Mouse (Mus musculus) c-Kit-positive CD71-positive TER-119-positive erythroid progenitor cells, embryonic 14.5 days (primary cell): ENCODE measurements at regions not wholly inside any gene's neighbourhood (a gene's known extent, or its start where the extent isn't known, plus 50 kb on each side); places are given as distances from the start of the nearest gene placed in this dataset.
"Not testable (repeated sequence)": the region's sequence is repeated elsewhere in the genome, so short reads cannot be mapped to it uniquely, and the experiment has no call there.

Source experiments
- DNase-seq: peaks from one replicate; pipeline ENCODE4 v3.0.0-alpha.2; 2013; ENCODE audit warnings: low spot score

DNA sequence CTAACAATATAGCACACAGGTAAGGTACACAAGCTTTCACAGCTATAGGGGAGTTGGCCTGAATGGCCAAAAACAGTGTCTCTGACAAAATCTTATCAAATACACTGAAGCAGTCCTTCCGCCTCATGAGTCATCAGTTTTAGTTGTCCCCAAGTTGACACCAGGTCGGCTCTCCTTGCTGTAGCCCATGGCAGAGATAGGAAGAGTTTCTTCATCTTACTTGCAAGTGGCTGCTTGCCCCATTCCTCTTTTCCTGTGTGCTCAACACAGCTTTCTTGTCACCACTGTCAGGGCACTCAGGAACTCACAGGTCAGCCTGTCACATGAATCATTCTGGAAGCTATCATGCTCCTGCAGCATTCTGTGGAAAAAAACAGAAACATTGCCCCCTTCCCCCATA lies 77.1 kb downstream of the Olfr721-ps1 start:
- not testable (repeated sequence) for DNase-seq

- no peak for DNase-seq
These were observed 80.7 kb downstream of the Olfr721-ps1 start for GRCm38 (mm10) chr14:14481840-14482239.

DNA sequence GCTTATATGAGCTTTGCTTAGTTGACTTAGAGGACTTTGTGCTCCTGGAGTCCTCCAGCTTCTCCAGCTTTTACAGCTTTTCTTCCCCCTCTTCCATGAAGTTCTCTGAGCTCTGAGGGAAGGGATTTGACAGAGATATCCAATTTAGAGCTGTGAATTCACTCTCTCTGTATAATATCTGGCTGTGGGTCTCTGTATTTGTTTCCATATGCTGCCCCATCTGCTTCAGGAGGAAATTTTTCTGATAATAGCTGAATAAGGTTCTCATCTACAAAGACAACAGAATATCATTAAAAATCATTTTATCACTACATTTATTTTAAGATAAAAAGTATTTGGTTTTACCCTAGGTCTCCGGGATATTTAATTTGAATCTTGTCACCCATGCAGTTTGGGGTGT lies 85.3 kb downstream of the Olfr721-ps1 start:
- no peak for DNase-seq

- no peak for DNase-seq
These were observed 89.4 kb downstream of the Olfr721-ps1 start for GRCm38 (mm10) chr14:14490501-14490900.

GRCm38 (mm10) chr14:14492041-14492440 lies 90.9 kb downstream of the Olfr721-ps1 start:
- no peak for DNase-seq

- DNase-seq, result no peak
These were observed 110.8 kb downstream of the Olfr721-ps1 start for GRCm38 (mm10) chr14:14511927-14512326.

GRCm38 (mm10) chr14:14513056-14513455 lies 112.0 kb downstream of the Olfr721-ps1 start:
- DNase-seq, result no peak

DNA sequence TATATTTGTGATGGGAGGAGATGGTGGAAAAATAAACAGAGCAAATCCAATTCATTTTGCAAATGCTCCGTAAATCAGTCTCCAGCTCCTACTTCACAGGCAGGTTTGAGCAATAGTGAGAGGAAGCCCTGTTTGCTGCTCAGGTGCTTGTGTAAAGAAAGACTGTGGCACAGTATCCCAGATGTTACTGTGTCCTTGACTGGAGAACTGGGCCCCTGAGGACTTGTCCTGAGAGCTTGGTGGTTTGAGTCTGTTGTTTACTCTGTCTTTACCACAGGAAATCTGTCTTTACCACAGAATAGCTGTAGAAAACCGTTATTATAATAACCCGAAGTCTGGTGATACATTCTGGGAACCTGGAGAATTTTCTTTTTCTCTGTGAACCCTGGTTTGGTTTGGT lies 112.4 kb downstream of the Olfr721-ps1 start:
- DNase-seq, result no peak

DNA sequence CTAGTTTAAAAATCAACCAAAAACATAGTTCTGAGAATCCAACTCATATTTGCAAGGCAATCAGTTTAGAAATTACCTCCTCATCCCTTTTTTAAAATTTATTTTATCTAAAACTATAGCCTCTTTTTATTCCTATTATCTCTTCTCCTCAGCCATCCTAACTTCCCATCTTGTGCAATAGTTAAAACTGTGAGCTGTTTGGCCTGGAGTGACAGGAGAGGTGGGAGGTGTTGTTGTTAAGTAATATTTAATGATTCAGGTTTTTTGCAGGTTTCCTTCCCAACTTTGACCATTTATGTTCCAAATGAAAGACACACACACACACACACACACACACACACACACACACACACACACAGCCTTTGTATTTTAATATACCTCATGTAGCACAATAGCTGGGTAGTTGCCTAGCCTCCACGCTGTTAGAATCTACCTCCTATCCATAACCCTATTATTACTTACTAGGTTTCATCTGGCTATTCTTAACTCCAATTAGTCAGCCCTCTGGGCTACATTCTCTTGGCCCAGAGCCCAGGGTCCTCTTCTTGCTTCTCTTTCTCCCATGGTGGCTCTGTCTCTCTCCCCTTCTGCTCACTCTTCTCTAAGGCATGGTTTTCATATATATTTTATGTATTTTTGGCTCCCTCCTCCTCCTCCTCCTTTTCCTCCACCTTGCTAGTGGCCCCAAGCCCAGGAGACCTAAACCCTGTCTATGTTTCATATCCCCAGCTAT lies 113.5 kb downstream of the Olfr721-ps1 start:
- DNase-seq, result no peak

DNA sequence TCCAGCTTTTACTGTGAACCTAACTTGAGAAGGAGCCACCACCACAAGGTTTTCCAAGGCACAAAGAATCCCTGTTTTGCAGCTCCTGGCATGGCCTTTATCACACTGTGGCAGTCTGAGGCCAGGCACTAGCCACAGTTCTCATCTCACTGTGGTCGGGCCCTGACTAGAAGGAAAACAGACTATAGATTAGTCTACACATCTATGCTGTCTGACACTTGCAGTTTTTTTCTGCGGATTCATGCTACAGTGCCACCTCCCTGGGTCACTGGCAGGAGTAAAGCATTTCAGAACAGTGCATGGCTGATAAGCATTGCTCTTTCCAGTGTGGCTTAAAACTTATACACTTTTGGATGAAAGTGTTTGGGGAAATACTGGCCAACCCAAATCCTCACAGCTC lies 114.3 kb downstream of the Olfr721-ps1 start:
- DNase-seq, result no peak

- no peak for DNase-seq
These were observed 114.8 kb downstream of the Olfr721-ps1 start for GRCm38 (mm10) chr14:14515918-14516317.

- DNase-seq, result no peak
These were observed 116.9 kb downstream of the Olfr721-ps1 start for GRCm38 (mm10) chr14:14518027-14518426.

DNA sequence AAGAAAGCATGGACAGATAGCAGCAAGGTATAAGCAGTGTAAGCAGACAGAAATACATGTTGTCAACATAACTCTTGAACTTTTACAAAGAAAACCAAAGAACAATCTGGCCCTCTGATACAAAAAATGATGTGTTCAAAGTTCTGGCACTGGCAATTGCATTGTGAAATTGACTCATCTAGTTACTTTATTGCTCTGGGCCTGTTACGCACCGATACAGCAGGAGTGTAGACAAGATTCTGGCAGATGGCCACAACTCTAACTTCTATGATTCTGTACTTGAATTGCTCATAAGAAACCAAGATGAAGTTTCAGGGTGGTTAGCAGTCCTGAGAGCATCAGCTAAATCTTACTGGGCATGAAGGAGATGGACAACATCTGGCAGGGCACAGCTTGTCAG lies 117.7 kb downstream of the Olfr721-ps1 start:
- DNase-seq, result no peak

DNA sequence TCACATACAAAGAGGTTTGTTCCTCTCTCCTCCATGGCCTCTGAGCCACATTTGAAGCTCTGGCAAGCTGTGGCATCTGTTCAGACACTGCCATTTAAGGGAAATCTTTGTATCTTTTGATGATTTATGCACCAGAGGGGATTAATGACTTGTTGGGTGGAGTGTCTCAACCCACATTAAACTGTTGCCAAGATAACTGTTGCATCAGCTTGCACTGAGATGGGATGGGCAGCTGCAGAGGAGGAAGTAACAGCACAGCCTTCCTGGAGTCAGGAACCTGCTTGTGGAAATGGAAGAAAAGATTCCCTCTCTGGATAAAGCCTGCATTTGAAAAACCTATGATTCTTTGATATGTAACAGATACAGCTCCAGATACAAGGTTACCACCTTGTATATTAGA lies 119.1 kb downstream of the Olfr721-ps1 start:
- DNase-seq, result no peak

GRCm38 (mm10) chr14:14521331-14521730 lies 120.2 kb downstream of the Olfr721-ps1 start:
- DNase-seq, result not testable (repeated sequence)

DNA sequence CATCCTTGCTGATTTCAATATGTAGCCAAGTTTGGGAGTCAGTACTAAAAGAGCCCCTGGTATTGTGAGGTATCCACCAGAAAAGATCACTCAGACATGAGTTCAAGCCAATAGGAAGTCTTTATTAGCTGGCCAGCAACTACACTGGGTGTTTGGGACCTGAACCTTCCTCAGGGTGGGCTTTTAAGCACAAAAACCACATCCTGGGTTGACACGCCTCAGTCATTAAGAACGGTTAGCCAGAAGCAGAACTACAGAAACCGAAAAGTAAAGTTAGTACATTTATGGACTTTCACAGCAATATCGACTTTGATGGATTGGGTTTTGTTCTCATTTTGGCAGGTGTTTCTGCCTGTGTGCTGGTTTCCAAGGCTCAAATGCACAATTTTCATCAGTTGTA lies 124.1 kb downstream of the Olfr721-ps1 start:
- DNase-seq, result no peak

DNA sequence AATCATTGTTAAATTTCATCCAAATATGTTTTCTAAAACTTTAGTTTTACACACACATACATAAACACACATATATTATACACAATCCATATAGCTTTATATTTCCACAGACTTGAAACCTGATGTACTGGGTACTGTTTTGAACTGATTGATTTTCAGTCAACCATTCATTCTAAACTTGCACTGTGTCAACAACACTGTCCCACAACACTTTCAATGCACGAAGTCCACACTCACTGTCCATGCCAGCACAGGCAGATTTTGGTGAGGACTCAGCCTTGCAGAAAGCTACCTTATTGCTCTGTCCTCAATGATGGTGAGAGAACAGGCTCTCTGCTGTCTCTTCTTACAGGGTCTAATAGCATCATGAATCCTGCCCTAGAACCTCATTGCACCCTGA lies 127.3 kb downstream of the Olfr721-ps1 start:
- DNase-seq, result no peak

DNA sequence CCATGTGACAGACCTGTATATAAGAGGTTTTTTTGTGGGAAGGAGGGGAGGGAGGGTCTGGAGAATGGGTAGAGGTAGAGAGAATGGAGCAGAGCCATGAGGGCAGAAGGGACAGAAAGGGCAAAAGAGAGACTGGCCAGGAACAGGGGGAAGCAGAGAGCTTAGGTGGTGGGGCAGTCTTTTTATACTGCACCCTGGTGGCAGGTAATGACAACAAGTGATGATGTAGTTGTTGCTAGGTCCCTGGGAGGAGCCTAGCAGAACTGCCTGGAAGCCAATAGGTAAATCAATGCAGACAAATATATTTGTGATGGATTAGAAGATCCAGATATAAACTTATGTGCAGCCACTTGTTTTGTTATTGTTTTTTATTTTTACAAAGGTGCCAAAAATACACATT lies 140.1 kb downstream of the Olfr721-ps1 start:
- no peak for DNase-seq

DNA sequence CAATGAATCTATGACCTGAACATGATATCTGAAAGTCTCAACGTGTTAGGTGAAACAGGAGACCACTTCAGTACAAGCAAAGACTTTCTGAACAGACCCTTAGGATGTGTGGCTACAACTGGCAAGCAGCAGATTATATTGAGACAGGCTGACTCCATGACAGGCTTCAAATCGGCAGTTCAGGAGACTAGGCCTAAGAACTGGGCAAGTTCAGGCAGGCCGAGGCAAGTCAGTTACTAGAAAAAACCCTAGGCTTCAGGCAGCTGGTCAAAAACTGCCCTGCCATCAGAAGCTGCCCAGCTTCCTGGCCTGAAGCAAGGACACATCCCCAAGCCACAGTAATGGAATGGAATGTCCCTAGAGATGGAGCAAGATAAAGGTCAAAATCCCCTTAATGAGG lies 140.6 kb downstream of the Olfr721-ps1 start:
- DNase-seq, result no peak

DNA sequence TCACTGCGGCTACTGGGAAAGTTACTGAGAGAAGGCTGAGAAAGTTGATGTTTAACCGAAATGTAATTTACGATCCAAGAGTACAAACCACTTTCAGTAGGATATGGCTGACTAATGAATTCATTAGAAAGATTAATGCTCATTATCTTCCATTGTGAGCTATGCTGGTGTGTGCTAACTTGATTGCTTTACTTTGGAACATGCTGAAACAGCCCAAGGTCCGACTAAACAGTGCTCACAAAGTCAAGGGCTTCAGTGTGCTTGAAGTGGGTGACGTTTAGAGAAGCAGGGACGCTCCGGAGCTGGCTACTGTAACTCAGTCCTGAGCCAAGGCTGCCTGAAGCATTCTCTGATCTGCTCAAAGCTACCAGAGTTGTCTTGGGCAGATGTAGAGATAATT lies 143.1 kb downstream of the Olfr721-ps1 start:
- no peak for DNase-seq

DNA sequence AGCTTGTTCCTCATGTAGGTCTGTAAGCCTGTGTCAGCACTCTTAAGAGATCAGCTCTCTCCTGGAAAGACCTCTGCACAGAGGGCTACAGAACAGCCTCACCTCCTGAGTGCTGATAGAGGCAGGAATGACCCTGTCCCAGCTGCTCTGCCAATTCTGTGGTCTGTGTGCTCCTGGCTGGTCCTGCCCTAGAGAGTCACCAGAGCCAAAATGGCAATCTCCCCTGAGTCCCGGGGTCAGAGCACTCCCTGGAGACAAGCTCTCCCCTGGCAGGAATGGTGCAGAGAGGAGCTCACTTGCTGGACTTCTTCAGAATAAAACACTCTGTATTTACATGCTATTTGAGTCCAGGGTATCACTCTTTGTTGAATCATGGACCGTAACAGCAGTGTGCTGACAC lies 149.9 kb upstream of the Slc4a7 start:
- DNase-seq, result no peak

DNA sequence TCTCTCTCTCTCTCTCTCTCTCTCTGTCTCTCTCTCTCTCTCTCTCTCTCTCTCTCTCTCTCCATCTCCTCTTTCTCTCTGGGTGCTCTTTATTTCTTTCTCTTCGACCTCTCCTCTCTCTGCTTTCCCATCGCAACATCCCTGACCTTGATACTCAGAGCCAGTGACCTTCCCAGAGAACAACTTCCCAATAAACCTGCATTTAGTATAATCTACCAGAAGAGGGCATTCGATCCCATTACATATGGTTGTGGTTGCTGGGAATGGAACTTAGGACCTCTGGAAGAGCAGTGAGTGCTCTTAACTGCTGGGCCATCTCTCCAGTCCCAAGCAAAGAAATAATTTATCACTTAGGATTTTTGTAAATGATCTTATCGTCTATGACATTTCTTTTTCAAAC lies 127.2 kb upstream of the Slc4a7 start:
- no peak for DNase-seq

DNA sequence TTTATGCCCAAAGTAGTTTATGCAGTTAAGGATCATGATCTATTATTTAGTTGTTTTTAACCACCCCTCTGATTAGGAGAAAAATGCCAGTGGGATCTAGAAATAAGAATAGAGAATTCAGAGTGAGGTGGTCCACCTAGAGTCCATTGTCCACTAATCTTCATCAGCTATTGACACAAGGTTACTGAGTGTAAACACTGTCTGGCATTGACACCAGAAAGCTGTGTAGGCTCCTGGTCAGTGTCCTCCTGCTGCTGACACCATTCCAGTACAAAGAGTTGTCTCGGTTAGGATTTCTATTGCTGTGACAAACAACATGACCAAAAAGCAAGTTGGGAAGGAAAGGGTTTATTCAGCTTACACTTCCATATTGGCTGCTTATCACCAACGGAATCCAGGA lies 110.1 kb upstream of the Slc4a7 start:
- DNase-seq, result no peak

DNA sequence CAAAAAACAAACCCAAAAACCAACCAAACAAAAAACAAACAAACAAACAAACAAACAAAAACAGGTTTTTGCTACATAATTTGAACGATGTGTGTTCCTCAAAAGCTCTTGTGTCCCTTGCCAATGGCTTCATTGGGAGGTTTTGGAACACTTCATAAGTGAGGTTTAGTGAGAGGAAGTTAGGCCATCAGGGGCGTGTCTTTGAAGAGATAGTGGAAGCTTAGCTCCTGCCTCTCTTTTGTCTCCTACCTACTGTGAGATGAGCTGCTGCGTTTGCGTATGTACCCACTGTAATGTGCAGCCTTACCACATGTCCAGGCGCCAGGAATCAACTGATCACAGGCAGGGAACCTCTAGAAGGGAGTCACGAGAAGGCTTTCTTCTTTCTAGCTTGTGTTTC lies 107.3 kb upstream of the Slc4a7 start:
- no peak for DNase-seq
